Mouse (Mus musculus) R1 (cell line): ENCODE results near the gene U2af1.
"Not testable (repeated sequence)": the region's sequence is repeated elsewhere in the genome, so short reads cannot be mapped to it uniquely, and the experiment has no call there.

Experiments used
- DNase-seq: peaks from one replicate; pipeline ENCODE4 v3.0.0-alpha.2; 2018; ENCODE audit warnings: low read depth, low spot score

The U2af1 gene

DNA sequence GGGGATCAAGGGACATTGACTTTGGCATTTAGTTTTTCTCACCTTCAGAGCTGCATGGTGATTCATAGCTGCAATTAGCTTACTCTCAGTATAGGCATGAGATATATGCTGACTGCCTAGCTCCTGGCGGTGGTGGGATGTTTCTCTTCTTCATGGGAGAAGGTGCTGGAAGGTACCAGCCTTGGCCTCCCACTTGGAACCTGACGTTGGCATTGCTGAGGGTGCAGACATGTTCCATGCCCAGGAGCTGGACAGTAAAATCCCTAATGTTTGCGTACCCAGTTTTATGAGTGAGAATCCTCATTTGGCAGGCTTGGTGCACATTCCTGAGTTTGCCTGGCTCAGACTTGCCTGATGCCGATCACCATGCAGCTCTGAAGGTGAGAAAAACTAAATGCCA, 35.6 kb downstream of the U2af1 start:
- DNase-seq = no peak

DNA sequence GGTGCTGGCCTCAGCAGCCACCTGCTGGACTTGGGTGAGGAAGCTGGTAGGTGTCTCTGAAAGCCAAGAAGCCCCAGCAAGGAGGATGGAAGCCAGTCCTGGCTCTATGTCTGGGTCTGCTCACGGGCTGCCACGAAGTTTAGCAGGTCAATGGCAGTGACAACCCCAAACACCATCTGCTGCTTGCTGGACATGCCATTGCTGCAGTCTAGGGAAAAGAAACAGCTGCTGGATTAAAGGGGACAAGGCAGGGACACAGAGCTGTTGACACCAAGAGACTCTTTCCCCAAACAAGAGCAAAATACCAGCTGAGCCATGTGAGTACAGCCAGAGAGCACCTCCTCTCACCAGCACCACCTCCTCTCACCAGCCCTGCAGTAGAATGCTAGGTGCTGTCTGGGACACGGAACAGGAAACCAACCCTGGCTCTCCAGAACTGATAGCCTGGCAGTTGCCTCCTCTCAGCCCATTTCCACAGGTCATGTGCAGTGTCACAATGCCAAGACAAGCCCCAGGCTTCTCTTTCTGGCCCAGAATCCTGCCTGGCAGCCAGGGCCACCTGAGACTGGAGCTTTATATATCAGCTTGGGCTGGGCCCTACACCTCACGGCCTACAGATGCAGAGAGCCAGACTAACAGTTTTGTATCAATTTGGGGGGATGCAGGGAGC, 45.5 kb downstream of the U2af1 start:
- no peak for DNase-seq

- DNase-seq = no peak
These were observed 48.8 kb downstream of the U2af1 start for GRCm38 (mm10) chr17:31609895-31610294.

GRCm38 (mm10) chr17:31609173-31609572, 49.5 kb downstream of the U2af1 start:
- not testable (repeated sequence) for DNase-seq

- no peak for DNase-seq
These were observed 51.3 kb downstream of the U2af1 start for GRCm38 (mm10) chr17:31607256-31607951.

DNA sequence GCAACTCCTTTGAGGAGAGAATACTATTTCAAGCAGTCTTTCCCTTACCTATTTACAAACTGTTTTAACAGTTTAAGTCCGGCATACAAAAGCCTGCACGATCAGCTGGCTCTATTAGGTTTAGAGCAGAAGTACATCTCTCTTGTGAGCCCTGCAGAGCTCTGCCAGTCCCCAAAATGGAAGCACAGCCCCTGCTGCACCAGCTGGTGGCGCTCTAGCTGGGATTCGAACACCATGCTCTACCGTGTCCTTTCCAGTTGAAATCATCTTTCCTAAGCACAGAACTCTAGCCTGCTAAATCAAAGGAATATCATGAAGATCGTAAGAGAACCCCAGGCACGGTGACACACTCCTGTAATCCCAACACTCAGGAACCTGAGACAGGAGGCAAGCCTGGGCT, 52.3 kb downstream of the U2af1 start:
- DNase-seq = peak; percentile 61

DNA sequence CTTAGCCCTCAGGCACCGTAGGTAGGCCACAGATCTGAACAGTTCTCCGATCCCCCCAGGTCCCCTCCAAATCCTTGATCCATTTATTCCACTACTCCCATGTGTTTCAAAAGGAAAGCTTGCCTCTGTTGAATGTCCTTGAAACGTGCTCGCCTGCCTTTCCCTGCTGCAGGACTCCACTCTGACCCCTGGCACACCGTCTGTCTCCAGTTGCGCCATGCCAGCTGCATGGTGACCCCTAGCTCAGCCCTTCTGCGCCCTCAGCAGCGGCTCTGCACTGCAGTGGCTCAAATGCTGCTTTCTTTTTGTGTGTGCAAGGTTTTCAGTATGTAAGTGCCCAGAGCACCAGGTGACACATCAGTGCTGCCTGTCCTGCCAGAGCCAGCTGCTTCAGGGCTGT, 60.1 kb downstream of the U2af1 start:
- DNase-seq = no peak

GRCm38 (mm10) chr17:31597957-31598356, 60.7 kb downstream of the U2af1 start:
- no peak for DNase-seq
